Mouse (Mus musculus) erythroblast, embryonic 14.5 days (primary cell): ENCODE measurements around the gene Cbx2.

Experiments used
- GATA1 ChIP-seq: IDR thresholded peaks from 2 replicates; pipeline ENCODE4 v1.6.1; 2012; ENCODE audit warnings: low read length, inconsistent platforms, mixed read lengths
- TAL1 ChIP-seq: IDR thresholded peaks from 3 replicates; pipeline ENCODE4 v1.6.1; 2012; ENCODE audit warnings: low read length, inconsistent platforms, mixed read lengths

DNA sequence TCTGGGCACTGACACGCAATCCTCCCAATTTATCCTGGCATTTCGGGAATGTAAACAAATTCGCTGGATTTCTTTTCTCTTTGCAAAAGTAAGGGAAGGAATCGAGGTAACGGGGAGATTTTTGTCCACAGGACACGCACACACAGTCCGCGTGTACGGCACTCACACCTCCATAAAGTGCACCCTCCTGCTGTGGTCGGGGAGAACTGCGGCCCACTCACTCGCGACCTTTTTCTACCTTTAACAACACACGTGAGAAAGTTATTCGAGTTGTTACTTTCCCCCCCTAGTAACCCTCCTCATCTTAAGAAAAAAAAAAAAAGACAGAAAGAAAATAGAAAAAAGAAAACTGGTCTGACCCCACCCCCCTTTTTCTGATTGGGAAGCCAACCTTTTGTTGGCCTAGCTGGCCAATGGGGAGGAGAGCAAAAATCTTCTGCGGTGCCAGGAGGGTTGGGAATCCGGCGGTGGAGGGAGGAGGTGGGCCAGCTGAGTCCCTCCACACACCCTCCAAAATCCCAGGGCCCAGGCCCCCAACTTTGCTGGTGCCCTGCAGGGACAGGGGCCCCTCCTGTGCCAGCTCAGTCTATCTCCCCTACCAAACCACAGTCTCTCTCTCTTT is 15.1 kb downstream of the Cbx2 start:
- no peak for TF ChIP-seq GATA1
- no peak for TF ChIP-seq TAL1
